Mouse (Mus musculus): Measurements from ENCODE around the gene Zfp664. TPM values are rescaled to one million over a fixed set of nuclear protein-coding genes. Genes with fewer than 3 reads are reported as not detected.

The Zfp664 gene
- polyA plus RNA-seq, 1 experiment from 2014 or later, result 41.5 TPM

- no peaks in the 10 kb centered on the region for H3K4me1 ChIP-seq (replicated peaks; ENCODE audit: control insufficient read depth, insufficient read depth)
- H3K4me2 ChIP-seq (replicated peaks; ENCODE audit: low read depth), result no peak overlapping the region
- no peaks in the 10 kb centered on the region for H3K36me3 ChIP-seq (ENCODE audit: control insufficient read depth, insufficient read depth, low read length)
- no peaks in the 10 kb centered on the region for H3K27me3 ChIP-seq (ENCODE audit: control insufficient read depth, insufficient read depth, low read length)
- H3K27ac ChIP-seq (replicated peaks), result no peak overlapping the region
- H3K9ac ChIP-seq (ENCODE audit: low read length), result no peak overlapping the region
- TF ChIP-seq EP300 (optimal IDR thresholded peaks at IDR 0.05) (no peak), CTCF (IDR thresholded peaks at IDR 0.05; ENCODE audit: low read depth) (no peak)
- WGBS, result 61% methylated on average over 4 of the region's 4 CpGs
- DNase-seq (ENCODE audit: low spot score) (no peak), ATAC-seq (ENCODE audit: low FRiP score, low TSS enrichment) (no peak)
- H3K9me3 ChIP-seq (ENCODE audit: control insufficient read depth, low read length), result no peaks in the 10 kb centered on the region
- H3K4me3 ChIP-seq (ENCODE audit: low read depth, low read length), result no peak overlapping the region
These were observed 17.6 kb upstream of the Zfp664 start for GRCm38 (mm10) chr5:124844929-124845328.

- Histone ChIP-seq H3K4me3 (ENCODE audit: low read depth, low read length) (no peak overlapping the region), H3K36me3 (ENCODE audit: control insufficient read depth, insufficient read depth, low read length) (no peaks in the 10 kb centered on the region), H3K27me3 (ENCODE audit: control insufficient read depth, insufficient read depth, low read length) (no peaks in the 10 kb centered on the region), H3K4me1 (replicated peaks; ENCODE audit: control insufficient read depth, insufficient read depth) (no peaks in the 10 kb centered on the region), H3K9ac (ENCODE audit: low read length) (no peak overlapping the region), H3K9me3 (ENCODE audit: control insufficient read depth, low read length) (no peaks in the 10 kb centered on the region), H3K27ac (replicated peaks) (no peak overlapping the region), H3K4me2 (replicated peaks; ENCODE audit: low read depth) (no peak overlapping the region)
- 71% methylated on average over 1 of the region's 1 CpGs for WGBS
- ATAC-seq (ENCODE audit: low FRiP score, low TSS enrichment) (no peak), DNase-seq (ENCODE audit: low spot score) (no peak)
- TF ChIP-seq CTCF (IDR thresholded peaks at IDR 0.05; ENCODE audit: low read depth) (no peak), EP300 (optimal IDR thresholded peaks at IDR 0.05) (no peak)
These were observed 15.5 kb upstream of the Zfp664 start for GRCm38 (mm10) chr5:124847014-124847413.

GRCm38 (mm10) chr5:124848994-124849393 lies 13.5 kb upstream of the Zfp664 start:
- H3K9me3 ChIP-seq (ENCODE audit: control insufficient read depth, low read length), result no peaks in the 10 kb centered on the region
- H3K27ac ChIP-seq (replicated peaks), result no peak overlapping the region
- TF ChIP-seq CTCF (IDR thresholded peaks at IDR 0.05; ENCODE audit: low read depth), result no peak
- no peak for TF ChIP-seq EP300 (optimal IDR thresholded peaks at IDR 0.05)
- WGBS, result 72% methylated on average over 3 of the region's 3 CpGs
- ATAC-seq (ENCODE audit: low FRiP score, low TSS enrichment), result no peak
- no peak overlapping the region for H3K4me2 ChIP-seq (replicated peaks; ENCODE audit: low read depth)
- H3K9ac ChIP-seq (ENCODE audit: low read length), result no peak overlapping the region
- no peaks in the 10 kb centered on the region for H3K36me3 ChIP-seq (ENCODE audit: control insufficient read depth, insufficient read depth, low read length)
- no peak overlapping the region for H3K4me3 ChIP-seq (ENCODE audit: low read depth, low read length)
- DNase-seq (ENCODE audit: low spot score), result no peak
- no peaks in the 10 kb centered on the region for H3K4me1 ChIP-seq (replicated peaks; ENCODE audit: control insufficient read depth, insufficient read depth)
- no peaks in the 10 kb centered on the region for H3K27me3 ChIP-seq (ENCODE audit: control insufficient read depth, insufficient read depth, low read length)

- TF ChIP-seq CTCF (IDR thresholded peaks at IDR 0.05; ENCODE audit: low read depth), result no peak
- TF ChIP-seq EP300 (optimal IDR thresholded peaks at IDR 0.05), result no peak
- H3K36me3 ChIP-seq (ENCODE audit: control insufficient read depth, insufficient read depth, low read length), result no peaks in the 10 kb centered on the region
- DNase-seq (ENCODE audit: low spot score), result no peak
- no peak overlapping the region for H3K4me2 ChIP-seq (replicated peaks; ENCODE audit: low read depth)
- no peak overlapping the region for H3K4me3 ChIP-seq (ENCODE audit: low read depth, low read length)
- no peaks in the 10 kb centered on the region for H3K27me3 ChIP-seq (ENCODE audit: control insufficient read depth, insufficient read depth, low read length)
- no peak for ATAC-seq (ENCODE audit: low FRiP score, low TSS enrichment)
- H3K9me3 ChIP-seq (ENCODE audit: control insufficient read depth, low read length), result no peaks in the 10 kb centered on the region
- no peaks in the 10 kb centered on the region for H3K4me1 ChIP-seq (replicated peaks; ENCODE audit: control insufficient read depth, insufficient read depth)
- no peak overlapping the region for H3K27ac ChIP-seq (replicated peaks)
- 56% methylated on average over 4 of the region's 4 CpGs for WGBS
- no peak overlapping the region for H3K9ac ChIP-seq (ENCODE audit: low read length)
These were observed 10.9 kb upstream of the Zfp664 start for GRCm38 (mm10) chr5:124851572-124851971.

- ATAC-seq (ENCODE audit: low FRiP score, low TSS enrichment) (no peak), DNase-seq (ENCODE audit: low spot score) (no peak)
- Histone ChIP-seq H3K36me3 (ENCODE audit: control insufficient read depth, insufficient read depth, low read length) (no peaks in the 10 kb centered on the region), H3K27me3 (ENCODE audit: control insufficient read depth, insufficient read depth, low read length) (no peaks in the 10 kb centered on the region), H3K9ac (ENCODE audit: low read length) (no peak overlapping the region), H3K27ac (replicated peaks) (no peak overlapping the region), H3K4me2 (replicated peaks; ENCODE audit: low read depth) (no peak overlapping the region), H3K4me1 (replicated peaks; ENCODE audit: control insufficient read depth, insufficient read depth) (no peaks in the 10 kb centered on the region), H3K4me3 (ENCODE audit: low read depth, low read length) (no peak overlapping the region), H3K9me3 (ENCODE audit: control insufficient read depth, low read length) (no peaks in the 10 kb centered on the region)
- WGBS, result 20% methylated on average over 2 of the region's 2 CpGs
- TF ChIP-seq EP300 (optimal IDR thresholded peaks at IDR 0.05) (no peak), CTCF (IDR thresholded peaks at IDR 0.05; ENCODE audit: low read depth) (no peak)
These were observed 10.2 kb upstream of the Zfp664 start for GRCm38 (mm10) chr5:124852294-124852693.

- H3K4me1 ChIP-seq (replicated peaks; ENCODE audit: control insufficient read depth, insufficient read depth), result no peaks in the 10 kb centered on the region
- no peaks in the 10 kb centered on the region for H3K36me3 ChIP-seq (ENCODE audit: control insufficient read depth, insufficient read depth, low read length)
- no peak overlapping the region for H3K9ac ChIP-seq (ENCODE audit: low read length)
- no peak overlapping the region; the same call in 1 of the 2 replicates for H3K27ac ChIP-seq (replicated peaks)
- ATAC-seq (ENCODE audit: low FRiP score, low TSS enrichment), result no peak
- no peaks in the 10 kb centered on the region for H3K9me3 ChIP-seq (ENCODE audit: control insufficient read depth, low read length)
- TF ChIP-seq EP300 (optimal IDR thresholded peaks at IDR 0.05), result no peak
- no peak for TF ChIP-seq CTCF (IDR thresholded peaks at IDR 0.05; ENCODE audit: low read depth)
- no peak overlapping the region for H3K4me2 ChIP-seq (replicated peaks; ENCODE audit: low read depth)
- WGBS, result 51% methylated on average over 2 of the region's 2 CpGs
- H3K4me3 ChIP-seq (ENCODE audit: low read depth, low read length), result no peak overlapping the region
- H3K27me3 ChIP-seq (ENCODE audit: control insufficient read depth, insufficient read depth, low read length), result no peaks in the 10 kb centered on the region
- no peak for DNase-seq (ENCODE audit: low spot score)
These were observed 9.4 kb upstream of the Zfp664 start for GRCm38 (mm10) chr5:124853079-124853478.

Measured in stomach, postnatal 0 days (tissue).